Mouse (Mus musculus): ENCODE results near the gene Ndn. TPM values are rescaled to one million over a fixed set of nuclear protein-coding genes. Genes with fewer than 3 reads are reported as not detected.

Ndn gene
- polyA plus RNA-seq, 1 experiment = 0.48 TPM

DNA sequence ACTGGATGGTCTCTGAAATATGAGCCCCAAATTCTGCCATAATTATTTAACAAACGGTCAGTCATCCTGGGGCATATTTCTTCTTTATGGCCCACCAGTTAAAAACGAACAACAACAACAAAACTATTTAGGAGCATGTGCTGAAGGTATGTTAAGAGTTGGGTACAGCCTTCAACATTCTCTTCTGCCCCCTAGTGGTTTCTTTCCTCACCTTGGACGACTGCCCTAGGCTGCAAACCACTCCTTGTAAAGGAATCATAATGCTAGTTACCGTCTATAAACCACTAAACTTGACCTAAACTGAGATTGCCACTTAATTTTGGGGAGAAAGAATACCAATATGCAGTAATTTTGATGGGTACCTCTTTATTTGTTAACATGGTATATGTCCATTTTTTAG lies 29.3 kb downstream of the Ndn start:
- TF ChIP-seq E2F4 (IDR thresholded peaks at IDR 0.05; ENCODE audit: insufficient read depth) (no peak), TCF12 (IDR thresholded peaks at IDR 0.05; ENCODE audit: insufficient read depth, poor library complexity, severe bottlenecking) (no peak), USF1 (IDR thresholded peaks at IDR 0.05; ENCODE audit: low read depth) (no peak), POLR2AphosphoS2 (IDR thresholded peaks at IDR 0.05; ENCODE audit: insufficient read length, low read depth) (no peak), MYOD1 (IDR thresholded peaks at IDR 0.05; ENCODE audit: control insufficient read depth in 1 of 3, insufficient read length in 2 of 3, low read depth in 2 of 3) (no peak)
- Histone ChIP-seq H3K4me2 (ENCODE audit: low read depth) (no peak overlapping the region), H3K79me2 (ENCODE audit: control insufficient read depth, insufficient read depth) (no peaks in the 10 kb centered on the region), H3K36me3 (ENCODE audit: control insufficient read depth, insufficient read depth) (no peaks in the 10 kb centered on the region), H3K27me3 (ENCODE audit: control insufficient read depth, insufficient read depth, insufficient read length) (no peaks in the 10 kb centered on the region), H3ac (ENCODE audit: control insufficient read depth, insufficient read length) (no peak overlapping the region), H3K4me3 (no peak overlapping the region)

DNA sequence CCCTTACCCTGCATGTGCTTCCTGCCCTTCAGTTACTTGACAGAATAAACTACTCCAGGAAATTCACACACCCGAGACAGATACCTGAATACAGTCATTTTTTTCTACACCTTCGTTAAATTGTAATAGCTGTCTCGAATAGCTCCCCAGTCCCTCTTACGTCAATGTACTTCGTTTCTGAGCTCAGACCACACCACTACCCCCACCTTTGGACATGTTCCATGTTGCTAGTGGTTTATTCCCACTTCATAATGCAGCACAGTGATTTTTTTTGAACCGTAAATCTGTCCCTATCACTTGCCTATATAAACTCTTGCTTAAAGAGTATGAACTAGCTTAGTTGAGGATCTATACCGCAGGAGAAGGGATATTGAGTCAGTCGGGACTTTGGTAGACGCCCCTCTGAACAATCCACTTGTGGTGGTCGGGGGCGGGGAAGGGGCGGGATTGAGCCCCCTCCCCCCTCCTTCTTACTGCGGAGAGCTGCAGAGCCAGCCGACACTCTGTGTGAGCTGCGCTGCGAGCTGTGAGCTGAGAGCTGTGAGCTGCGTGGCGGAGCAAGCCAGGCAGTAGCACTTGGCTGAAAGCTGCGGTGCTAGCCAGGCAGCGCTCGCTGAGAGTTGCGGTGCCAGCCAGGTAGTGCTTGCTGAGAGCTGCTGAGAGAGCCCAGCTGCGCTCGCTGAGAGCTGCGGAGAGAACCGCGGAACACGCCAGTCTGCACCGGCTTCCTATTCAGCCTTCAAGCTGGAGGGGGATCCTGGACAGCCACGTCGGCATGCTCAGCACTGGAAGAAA lies 30.3 kb downstream of the Ndn start, which contains the start of gene Magel2:
Gene Magel2, plus strand, starts transcription at position 501 of the 795 bp plus-strand sequence.
- no peak within 1 kb of the TSS for H3K4me3 ChIP-seq
- no peak for TF ChIP-seq TCF12 (IDR thresholded peaks at IDR 0.05; ENCODE audit: insufficient read depth, poor library complexity, severe bottlenecking)
- TF ChIP-seq REST (IDR thresholded peaks at IDR 0.05; ENCODE audit: insufficient read depth, insufficient read length) = no peak
- TF ChIP-seq TCF3 (IDR thresholded peaks at IDR 0.05; ENCODE audit: insufficient read length, low read depth) = no peak
- no peak for TF ChIP-seq MAX (IDR thresholded peaks at IDR 0.05; ENCODE audit: low read depth)
- no peak for TF ChIP-seq POLR2A (IDR thresholded peaks at IDR 0.05; ENCODE audit: insufficient read length, low read depth)
- TF ChIP-seq E2F4 (IDR thresholded peaks at IDR 0.05; ENCODE audit: insufficient read depth) = no peak
- no peak for TF ChIP-seq MYOD1 (IDR thresholded peaks at IDR 0.05; ENCODE audit: control insufficient read depth in 1 of 3, insufficient read length in 2 of 3, low read depth in 2 of 3)
- no peak for TF ChIP-seq MYOG (IDR thresholded peaks at IDR 0.05; ENCODE audit: control insufficient read depth in 1 of 3, insufficient read depth in 1 of 3, insufficient read length in 2 of 3, low read depth in 2 of 3)
- no peak for TF ChIP-seq POLR2AphosphoS2 (IDR thresholded peaks at IDR 0.05; ENCODE audit: insufficient read length, low read depth)
- no peak for TF ChIP-seq SRF (IDR thresholded peaks at IDR 0.05; ENCODE audit: control insufficient read depth, insufficient read length, low read depth)
- TF ChIP-seq USF1 (IDR thresholded peaks at IDR 0.05; ENCODE audit: low read depth) = no peak
- TF ChIP-seq CEBPB (IDR thresholded peaks at IDR 0.05; ENCODE audit: insufficient read depth, poor library complexity, severe bottlenecking) = no peak
- no peaks in the 10 kb centered on the region for H3K27me3 ChIP-seq (ENCODE audit: control insufficient read depth, insufficient read depth, insufficient read length)

DNA sequence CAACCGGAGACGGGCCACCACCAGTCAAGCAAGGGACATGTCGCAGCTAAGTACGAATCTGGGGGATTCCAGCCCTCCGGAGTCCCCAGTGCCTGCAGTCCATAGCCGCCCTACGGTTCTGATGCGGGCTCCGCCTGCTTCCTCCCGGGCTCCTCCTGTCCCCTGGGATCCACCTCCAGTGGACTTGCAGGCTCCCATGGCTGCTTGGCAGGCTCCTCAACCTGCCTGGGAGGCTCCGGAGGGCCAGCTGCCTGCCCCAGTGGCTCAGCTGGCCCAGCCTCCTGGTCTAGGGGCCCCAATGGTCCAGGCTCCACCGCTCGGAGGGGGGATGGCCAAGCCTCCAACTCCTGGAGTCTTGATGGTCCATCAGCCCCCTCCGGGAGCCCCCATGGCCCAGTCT lies 30.9 kb downstream of the Ndn start:
- Histone ChIP-seq H3K36me3 (ENCODE audit: control insufficient read depth, insufficient read depth) (no peaks in the 10 kb centered on the region), H3K79me2 (ENCODE audit: control insufficient read depth, insufficient read depth) (no peaks in the 10 kb centered on the region), H3K4me3 (no peak overlapping the region), H3K4me2 (ENCODE audit: low read depth) (no peak overlapping the region), H3ac (ENCODE audit: control insufficient read depth, insufficient read length) (no peak overlapping the region), H3K27me3 (ENCODE audit: control insufficient read depth, insufficient read depth, insufficient read length) (no peaks in the 10 kb centered on the region)
- TF ChIP-seq E2F4 (IDR thresholded peaks at IDR 0.05; ENCODE audit: insufficient read depth) (no peak), REST (IDR thresholded peaks at IDR 0.05; ENCODE audit: insufficient read depth, insufficient read length) (no peak), TCF3 (IDR thresholded peaks at IDR 0.05; ENCODE audit: insufficient read length, low read depth) (no peak), MYOG (IDR thresholded peaks at IDR 0.05; ENCODE audit: control insufficient read depth in 1 of 3, insufficient read depth in 1 of 3, insufficient read length in 2 of 3, low read depth in 2 of 3) (no peak), MYOD1 (IDR thresholded peaks at IDR 0.05; ENCODE audit: control insufficient read depth in 1 of 3, insufficient read length in 2 of 3, low read depth in 2 of 3) (no peak), CEBPB (IDR thresholded peaks at IDR 0.05; ENCODE audit: insufficient read depth, poor library complexity, severe bottlenecking) (no peak), MAX (IDR thresholded peaks at IDR 0.05; ENCODE audit: low read depth) (no peak), POLR2A (IDR thresholded peaks at IDR 0.05; ENCODE audit: insufficient read length, low read depth) (no peak), SRF (IDR thresholded peaks at IDR 0.05; ENCODE audit: control insufficient read depth, insufficient read length, low read depth) (no peak), POLR2AphosphoS2 (IDR thresholded peaks at IDR 0.05; ENCODE audit: insufficient read length, low read depth) (no peak), USF1 (IDR thresholded peaks at IDR 0.05; ENCODE audit: low read depth) (no peak), TCF12 (IDR thresholded peaks at IDR 0.05; ENCODE audit: insufficient read depth, poor library complexity, severe bottlenecking) (no peak)

More for the DNA sequence above, 30.3 kb downstream of the Ndn start, which contains the start of gene Magel2:
- H3K36me3 ChIP-seq (ENCODE audit: control insufficient read depth, insufficient read depth) = no peaks in the 10 kb centered on the region
- no peaks in the 10 kb centered on the region for H3K79me2 ChIP-seq (ENCODE audit: control insufficient read depth, insufficient read depth)
- H3ac ChIP-seq (ENCODE audit: control insufficient read depth, insufficient read length) = no peak within 1 kb of the TSS
- H3K4me2 ChIP-seq (ENCODE audit: low read depth) = peak within 1 kb of the TSS; percentile 6

DNA sequence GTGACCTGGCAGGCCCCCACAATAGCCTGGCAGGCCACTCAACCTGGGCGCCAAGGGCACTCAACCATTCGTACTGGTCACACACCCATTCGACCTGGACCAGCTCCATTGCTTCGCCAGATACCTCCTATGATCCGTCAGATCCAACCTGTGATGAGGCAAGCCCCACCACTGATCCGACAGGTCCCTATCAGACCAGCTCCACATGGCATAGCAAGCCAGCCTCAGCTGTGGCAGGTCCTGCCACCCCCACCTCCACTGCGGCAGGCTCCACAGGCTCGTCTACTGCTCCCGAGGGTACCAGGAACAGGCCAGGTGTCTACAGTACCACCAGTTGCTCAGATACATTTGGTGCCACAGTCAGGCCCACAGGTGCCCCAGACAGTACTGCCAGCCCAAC lies 32.2 kb downstream of the Ndn start:
- TF ChIP-seq SRF (IDR thresholded peaks at IDR 0.05; ENCODE audit: control insufficient read depth, insufficient read length, low read depth) = no peak
- no peak for TF ChIP-seq REST (IDR thresholded peaks at IDR 0.05; ENCODE audit: insufficient read depth, insufficient read length)
- no peak for TF ChIP-seq MAX (IDR thresholded peaks at IDR 0.05; ENCODE audit: low read depth)
- TF ChIP-seq USF1 (IDR thresholded peaks at IDR 0.05; ENCODE audit: low read depth) = no peak
- TF ChIP-seq MYOD1 (IDR thresholded peaks at IDR 0.05; ENCODE audit: control insufficient read depth in 1 of 3, insufficient read length in 2 of 3, low read depth in 2 of 3) = no peak
- no peak overlapping the region for H3K4me2 ChIP-seq (ENCODE audit: low read depth)
- no peaks in the 10 kb centered on the region for H3K36me3 ChIP-seq (ENCODE audit: control insufficient read depth, insufficient read depth)
- H3K27me3 ChIP-seq (ENCODE audit: control insufficient read depth, insufficient read depth, insufficient read length) = no peaks in the 10 kb centered on the region
- no peaks in the 10 kb centered on the region for H3K79me2 ChIP-seq (ENCODE audit: control insufficient read depth, insufficient read depth)
- no peak overlapping the region for H3K4me3 ChIP-seq
- H3ac ChIP-seq (ENCODE audit: control insufficient read depth, insufficient read length) = no peak overlapping the region

DNA sequence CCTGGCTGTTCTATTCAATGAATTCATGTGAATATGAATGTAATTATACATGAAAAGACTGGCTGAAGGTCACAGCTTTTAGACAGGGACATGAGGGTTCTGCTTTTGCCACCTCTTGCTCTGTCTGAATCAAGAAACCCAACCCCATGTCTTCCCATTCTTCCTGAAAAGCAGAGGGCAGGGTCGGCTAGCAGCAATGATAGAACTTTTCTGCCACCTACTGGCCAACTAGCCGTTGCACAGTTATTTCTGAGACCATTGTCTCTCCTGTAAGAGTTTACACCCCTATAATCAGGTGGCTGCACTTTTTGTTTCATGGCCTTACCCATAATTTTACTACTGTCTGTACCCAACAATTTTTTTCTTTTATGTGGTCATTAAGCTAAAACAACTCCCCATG lies 36.0 kb downstream of the Ndn start:
- no peak overlapping the region for H3K4me3 ChIP-seq
- H3K27me3 ChIP-seq (ENCODE audit: control insufficient read depth, insufficient read depth, insufficient read length) = no peaks in the 10 kb centered on the region
- H3K79me2 ChIP-seq (ENCODE audit: control insufficient read depth, insufficient read depth) = no peaks in the 10 kb centered on the region
- no peaks in the 10 kb centered on the region for H3K36me3 ChIP-seq (ENCODE audit: control insufficient read depth, insufficient read depth)
- H3K4me2 ChIP-seq (ENCODE audit: low read depth) = peak overlapping the region; percentile 61
- TF ChIP-seq REST (IDR thresholded peaks at IDR 0.05; ENCODE audit: insufficient read depth, insufficient read length) = no peak
- TF ChIP-seq POLR2A (IDR thresholded peaks at IDR 0.05; ENCODE audit: insufficient read length, low read depth) = no peak
- TF ChIP-seq TCF12 (IDR thresholded peaks at IDR 0.05; ENCODE audit: insufficient read depth, poor library complexity, severe bottlenecking) = no peak
- no peak for TF ChIP-seq MYOD1 (IDR thresholded peaks at IDR 0.05; ENCODE audit: control insufficient read depth in 1 of 3, insufficient read length in 2 of 3, low read depth in 2 of 3)
- TF ChIP-seq SRF (IDR thresholded peaks at IDR 0.05; ENCODE audit: control insufficient read depth, insufficient read length, low read depth) = no peak
- no peak overlapping the region for H3ac ChIP-seq (ENCODE audit: control insufficient read depth, insufficient read length)
